Mouse (Mus musculus) spleen, postnatal 4 days (tissue): ENCODE results near the gene Alyref2.
A peak's percentile ranks its signal among the peaks of the same experiment; 100 is the strongest.

Experiments used
- DNase-seq, 2 experiments: peaks; one replicate each; pipeline ENCODE4 v3.0.0; 2022; ENCODE audit warnings: low spot score in 2 of 2

The Alyref2 gene

DNA sequence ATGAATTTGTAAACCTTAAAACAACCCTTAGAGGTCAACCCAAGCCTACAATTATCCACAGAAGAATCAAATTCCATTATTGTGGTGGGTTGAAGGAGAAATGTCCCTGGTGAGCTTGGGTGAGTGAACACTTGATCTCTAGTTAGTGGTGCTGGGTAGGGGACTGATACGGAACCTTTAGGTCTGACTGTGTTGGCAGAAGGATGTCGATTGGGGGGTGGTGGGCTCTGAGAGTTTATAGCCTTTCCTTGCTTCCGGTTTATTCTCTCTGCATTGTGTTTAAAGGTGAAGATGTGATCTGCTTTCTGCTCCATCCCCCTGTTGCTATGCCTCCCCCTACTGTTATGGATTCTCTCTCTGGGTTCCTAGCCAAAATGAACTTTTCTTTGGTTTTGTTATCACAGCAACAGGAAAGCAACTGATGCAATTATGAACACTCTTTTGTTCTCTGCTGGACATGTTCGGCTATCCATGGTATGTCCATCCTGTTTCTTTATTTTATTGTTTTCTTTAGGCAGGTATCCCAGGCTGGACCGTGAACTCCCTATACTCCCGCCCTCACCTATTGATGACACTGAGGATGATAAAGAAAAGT lies 2.2 kb upstream of the Alyref2 start:
- DNase-seq = no peak

DNA sequence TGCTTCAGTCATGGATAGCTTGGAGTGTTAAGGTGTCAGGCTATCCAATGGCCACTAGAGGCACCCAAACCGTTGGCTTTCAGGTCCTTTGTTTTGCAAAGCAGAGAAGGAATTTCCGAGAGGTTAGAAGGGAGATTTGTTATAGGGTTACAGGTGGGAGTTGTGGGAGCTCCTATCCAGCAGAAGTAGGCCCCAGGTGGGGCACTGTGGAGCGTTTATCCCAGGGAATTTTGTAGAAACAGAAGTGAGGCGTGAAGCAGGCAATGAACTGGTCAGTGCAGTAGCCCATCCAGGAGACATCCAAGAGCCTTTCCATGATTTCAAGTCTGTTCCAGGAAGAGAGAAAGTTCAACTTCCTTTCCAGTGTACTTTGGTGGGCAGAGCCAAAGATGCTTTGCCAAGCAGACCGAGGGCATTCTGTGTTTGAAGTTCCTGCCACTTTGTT lies 1.6 kb upstream of the Alyref2 start:
- DNase-seq = no peak

DNA sequence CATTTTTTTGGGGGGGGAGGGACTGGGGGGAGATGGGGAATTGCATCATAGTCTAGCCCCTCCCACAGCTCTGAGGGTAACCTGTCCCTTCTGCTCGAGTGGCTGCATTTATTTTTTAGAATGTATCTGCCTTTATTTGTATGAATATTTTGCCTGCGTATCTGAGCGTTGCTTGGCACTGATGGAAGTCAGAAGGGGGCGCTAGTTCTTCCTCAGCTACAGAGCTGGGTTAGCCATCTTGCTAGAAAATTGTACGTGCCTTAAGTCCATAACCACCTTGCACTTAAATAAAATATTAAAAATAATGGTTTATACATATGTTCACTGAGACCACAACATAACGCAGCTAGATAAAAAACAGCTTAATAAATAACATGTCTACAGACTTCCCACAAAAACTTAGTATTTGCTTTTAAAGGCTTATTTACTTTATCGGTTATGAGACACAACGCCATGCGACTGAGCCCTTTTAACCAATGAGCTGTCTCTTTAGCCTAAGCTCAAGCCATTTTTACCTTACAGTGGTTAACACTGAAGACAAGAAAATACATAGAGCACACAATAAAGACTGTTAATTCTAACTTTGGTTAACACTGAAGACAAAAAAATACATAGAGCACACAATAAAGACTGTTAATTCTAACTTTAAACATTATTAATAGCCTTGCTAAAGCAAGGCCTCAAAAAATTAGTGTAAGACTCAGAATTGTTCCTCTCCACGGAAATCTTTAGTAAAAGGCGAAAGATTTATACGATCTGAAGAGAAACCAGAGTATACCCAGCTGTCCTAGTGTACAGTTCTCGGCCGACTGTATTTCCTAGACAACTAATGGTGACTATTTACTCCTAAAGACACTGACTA lies 659 bp upstream of the Alyref2 start:
- DNase-seq = peak; percentile 56 to 70

GRCm38 (mm10) chr1:171503592-171504291 lies 464 bp downstream of the Alyref2 start:
- peak; percentile 70 to 85 for DNase-seq

DNA sequence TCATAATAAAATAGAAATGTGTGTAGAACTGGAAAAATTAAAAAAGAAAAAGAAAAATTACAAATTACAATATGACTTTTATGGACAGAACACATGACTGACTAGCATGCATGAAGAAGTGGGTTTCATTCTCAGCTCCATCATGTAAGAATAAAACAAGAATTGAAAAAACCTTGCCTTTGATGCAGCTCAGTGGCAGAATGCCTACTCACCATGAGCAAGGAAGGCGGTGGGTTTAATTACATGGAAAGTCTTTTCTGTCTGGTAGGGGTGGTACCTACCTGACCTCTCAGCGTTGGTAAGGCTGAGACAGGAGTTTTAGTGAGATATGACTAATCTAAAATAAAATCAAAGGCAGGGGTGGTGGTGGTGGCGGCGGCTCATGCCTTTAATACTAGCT lies 1.3 kb downstream of the Alyref2 start:
- DNase-seq = no peak

DNA sequence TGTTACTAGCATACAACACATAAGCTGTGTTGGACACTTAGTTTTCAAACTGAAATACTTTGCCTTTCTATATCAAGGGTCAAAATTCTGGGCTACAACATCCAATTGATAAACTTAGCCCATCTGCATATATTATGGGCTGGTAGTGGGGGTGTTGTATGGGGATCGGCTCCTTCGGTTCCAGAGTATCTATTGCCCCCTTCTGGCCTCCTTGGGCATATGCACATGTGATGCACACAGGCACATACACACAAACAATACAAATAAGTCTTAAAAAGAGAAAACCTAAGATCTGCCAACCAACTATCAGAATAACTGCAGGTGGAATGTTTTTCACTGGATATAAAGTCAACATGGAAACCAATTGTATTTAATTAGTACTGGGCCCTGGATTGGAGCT lies 10.0 kb downstream of the Alyref2 start:
- DNase-seq = no peak

GRCm38 (mm10) chr1:171513760-171514159 lies 10.5 kb downstream of the Alyref2 start:
- no peak for DNase-seq

DNA sequence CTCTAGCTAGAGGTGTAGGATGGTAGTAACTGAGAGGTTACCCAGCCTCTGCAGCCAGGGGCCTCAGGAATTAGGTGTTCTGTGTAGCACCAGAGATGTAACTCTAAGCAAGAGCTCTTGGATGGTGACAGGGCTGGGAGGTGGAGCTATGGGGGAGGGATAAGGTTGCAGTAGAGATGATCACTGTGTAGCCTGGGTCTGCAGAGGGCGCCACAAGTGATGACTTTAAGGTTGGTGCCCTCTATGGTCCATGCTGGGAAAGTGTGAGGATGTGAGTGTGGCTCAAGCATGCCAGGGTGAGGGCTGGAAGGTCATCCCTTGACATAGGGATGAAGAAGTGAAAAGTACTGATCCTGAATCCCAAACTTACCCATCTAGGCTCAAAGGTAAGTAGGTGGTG lies 11.8 kb downstream of the Alyref2 start:
- DNase-seq = no peak

DNA sequence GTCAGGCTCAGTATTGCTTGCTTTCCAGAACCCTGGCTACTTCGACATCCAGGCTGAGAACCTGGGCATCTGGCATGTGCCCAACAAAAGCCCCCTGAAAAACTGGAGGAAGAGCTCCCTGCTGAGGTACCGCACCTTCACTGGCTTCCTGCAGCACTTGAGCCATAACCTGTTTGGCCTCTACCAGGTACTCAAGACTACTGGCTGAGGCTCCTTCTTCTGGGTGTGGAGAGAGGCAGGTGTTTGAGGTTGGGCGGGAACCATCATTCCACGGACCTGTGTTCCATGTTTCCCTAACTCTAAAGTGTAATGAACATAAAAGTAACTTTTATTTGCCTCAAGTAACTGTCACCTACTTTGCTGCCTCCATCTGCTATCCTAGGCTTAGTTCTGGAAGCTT lies 12.3 kb downstream of the Alyref2 start:
- no peak for DNase-seq

- peak in 1 of 2 experiments; percentile 61 for DNase-seq
Observed at GRCm38 (mm10) chr1:171531367-171531766, 28.1 kb downstream of the Alyref2 start.

GRCm38 (mm10) chr1:171532830-171533229 lies 29.6 kb downstream of the Alyref2 start:
- peak in 1 of 2 experiments; percentile 29 for DNase-seq

GRCm38 (mm10) chr1:171534557-171534956 lies 31.3 kb downstream of the Alyref2 start:
- peak in 1 of 2 experiments; percentile 49 for DNase-seq

DNA sequence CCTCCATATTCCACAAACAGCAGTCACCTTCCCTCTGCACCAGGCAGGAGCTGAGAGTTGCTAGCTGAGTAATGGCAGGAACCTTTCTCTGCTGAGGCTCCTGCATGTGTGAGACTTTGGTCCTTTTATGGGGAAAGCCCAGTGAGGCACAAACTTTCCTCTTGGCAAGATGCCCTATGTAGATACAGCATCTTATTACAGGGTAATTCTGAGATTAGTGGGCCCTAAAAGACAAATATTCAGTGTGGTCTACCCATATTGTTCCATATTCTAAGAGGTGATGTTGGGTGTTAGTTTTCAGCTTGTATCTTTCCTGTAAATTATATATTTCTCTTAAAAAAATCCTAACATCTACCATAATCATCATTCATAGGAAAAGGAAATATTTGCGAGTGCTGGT lies 31.9 kb downstream of the Alyref2 start, which contains the start of gene Itln1:
Gene Itln1 (minus strand): TSS at position 101 of the 400 bp plus-strand sequence.
- peak in 1 of 2 experiments; percentile 38 for DNase-seq

DNA sequence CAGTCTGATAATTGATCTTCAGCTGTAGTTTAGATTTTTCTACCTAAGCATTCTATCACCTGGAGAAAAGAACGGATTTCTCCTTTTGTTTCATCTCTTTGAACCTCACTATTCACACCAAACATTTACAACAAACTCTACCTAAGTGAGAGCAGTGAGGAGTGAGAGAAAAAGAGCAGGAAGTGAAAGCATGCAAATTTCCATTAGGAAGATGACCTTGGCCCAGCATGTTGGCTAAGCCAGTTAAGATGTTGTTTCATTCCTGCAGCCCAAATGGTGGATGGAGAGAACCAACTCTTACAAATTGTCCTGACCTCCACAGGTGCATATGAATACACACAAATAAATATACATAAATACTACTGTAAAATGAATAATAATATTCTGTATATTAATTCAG lies 37.4 kb downstream of the Alyref2 start:
- no peak for DNase-seq

DNA sequence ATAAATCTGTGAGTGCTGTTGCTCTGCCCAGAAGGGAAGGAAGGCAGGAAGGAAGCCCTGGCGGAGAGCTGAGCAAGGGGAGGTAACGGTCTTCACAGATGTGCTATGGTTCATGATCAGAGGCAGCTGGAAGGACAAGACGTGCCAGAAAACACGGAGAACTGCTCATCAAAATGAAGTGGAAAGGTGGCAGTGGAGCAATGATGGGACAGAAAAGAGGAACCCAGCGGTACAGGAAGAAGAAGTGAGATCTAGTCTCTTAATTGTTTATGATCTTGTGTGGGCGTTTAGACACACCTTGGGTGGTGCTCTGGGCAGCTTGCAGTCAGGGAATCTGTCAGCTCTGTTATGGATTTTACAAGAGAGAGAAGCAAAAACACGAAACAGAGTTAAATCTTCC lies 48.0 kb downstream of the Alyref2 start:
- no peak for DNase-seq

- DNase-seq = no peak
Observed at GRCm38 (mm10) chr1:171552230-171552629, 49.0 kb downstream of the Alyref2 start.

DNA sequence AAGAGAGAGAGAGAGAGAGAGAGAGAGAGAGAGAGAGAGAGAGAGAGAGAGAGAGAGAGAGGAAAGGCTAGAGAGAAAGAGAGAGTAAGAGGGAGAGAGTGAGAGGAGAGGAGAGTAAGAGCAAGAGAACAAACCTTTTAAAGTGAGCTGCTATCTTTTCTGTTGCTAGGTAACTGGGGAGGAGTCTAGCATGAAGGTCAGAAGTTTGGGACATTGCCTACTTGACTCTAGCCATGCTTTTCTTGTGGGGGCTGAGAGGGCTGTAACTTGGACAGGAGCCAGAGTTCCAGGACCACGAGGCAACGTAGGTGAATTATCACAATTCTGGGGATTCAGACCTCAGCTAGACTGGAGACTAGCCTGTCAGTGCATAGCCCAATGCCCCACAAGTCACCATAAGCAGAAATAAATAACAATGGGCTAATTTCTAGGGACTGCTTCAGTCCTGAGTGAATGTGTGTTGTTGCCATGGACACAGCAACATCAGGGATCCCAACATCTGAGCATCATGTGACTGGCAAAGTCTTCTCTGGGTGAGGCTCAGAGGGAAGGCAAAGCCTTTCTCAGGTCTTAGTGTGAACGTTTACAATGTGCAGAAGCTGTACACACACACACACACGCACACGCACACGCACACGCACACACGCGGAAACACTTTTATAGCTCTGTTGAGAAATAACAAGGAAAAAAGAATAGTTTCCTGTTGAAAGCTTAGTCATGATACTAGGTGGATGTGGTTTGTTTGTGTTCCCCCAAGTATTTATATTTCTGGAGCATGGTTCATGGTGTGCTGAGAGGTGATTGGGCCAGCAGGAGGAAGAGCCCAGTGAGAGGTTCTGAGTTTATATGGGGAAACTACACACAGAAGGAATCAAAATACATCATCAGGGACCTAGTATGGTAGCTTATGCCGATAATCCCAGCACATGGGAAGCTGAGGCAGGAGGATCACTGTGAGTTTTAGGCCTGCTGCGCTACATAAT lies 50.4 kb downstream of the Alyref2 start:
- DNase-seq = no peak
